Mouse (Mus musculus): ENCODE measurements around the gene Prtg.
A peak's percentile ranks its signal among the peaks of the same experiment; 100 is the strongest.

Prtg gene

DNA sequence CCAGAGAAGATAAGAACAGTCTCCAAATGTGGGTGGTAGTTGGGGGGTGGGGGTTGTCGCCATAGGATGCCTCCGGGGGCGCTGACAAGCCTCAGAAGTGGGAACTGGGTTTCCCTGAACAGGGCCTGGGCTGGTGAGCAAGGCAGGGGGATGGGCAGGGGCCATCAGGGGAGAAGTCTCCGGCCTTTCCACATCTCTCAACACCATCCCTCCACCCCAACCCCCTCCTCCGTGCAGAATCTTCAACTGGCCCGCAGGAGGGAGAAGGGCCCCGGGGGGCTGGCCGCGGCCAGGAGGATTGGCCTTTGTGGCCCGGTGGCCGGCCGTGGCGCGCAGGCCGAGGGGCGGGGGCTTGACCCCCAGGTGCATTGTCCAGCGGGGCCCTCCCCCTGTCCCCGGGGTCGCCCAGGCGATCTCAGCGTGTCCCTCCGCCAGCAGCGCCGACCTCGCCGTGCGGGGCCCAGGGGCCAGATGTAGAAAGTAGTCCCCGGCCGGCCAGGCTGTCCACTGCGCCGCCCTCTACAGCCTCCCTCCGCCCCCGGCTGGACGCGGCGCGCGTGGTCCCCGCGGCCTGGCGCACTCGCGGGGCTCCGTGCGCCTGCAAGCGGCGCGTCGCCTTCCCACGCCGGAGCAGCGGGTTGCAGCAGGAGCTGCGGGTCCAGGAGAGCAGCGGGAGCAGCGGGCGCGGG is at the start of gene Prtg:
Gene Prtg (plus strand): TSS at position 144 of the 689 bp plus-strand sequence.
- DNase-seq (ENCODE audit: extremely low spot score), result peak; percentile 98

DNA sequence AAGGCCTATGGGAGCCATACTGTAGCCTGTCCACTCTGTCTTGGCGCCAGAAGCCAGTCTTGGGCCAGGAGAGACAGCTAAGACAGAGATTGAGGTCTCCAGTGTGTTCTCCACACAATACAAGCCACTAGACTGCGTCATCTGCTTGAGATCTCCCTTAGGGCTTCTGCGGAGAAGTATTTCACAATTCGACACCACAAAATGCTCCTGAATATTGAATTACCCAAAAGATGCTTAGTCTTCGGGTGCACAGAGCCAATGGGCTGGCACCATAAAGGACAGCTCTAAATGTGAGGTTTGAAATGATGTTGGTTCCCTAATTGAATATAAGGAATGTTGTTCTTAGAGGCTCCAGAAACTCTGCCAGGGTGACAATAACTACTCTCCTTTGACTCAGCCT is 49.5 kb upstream of the Prtg start:
- DNase-seq (ENCODE audit: extremely low spot score), result no peak

DNA sequence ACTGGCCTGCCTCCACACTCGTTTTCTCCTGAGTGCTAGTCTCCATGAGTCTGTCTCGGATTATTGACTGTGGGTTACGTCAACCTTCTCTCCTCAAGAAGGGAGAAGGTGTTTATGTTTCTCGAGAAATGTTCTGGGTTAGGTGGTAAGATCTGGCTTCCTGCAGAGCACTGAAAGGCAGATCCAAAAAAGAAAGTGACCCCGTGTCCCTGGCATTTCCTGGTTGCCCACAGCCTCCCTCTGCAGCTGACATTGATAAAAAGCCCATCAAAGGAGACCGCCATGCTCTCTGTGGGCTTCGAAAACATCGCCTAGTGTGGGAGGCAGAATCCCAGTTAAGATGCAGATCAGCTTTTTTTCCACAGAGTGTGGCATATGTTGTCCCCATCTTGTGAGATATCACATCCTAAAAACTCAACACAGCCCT is 48.0 kb upstream of the Prtg start:
- DNase-seq (ENCODE audit: extremely low spot score), result peak; percentile 63

DNA sequence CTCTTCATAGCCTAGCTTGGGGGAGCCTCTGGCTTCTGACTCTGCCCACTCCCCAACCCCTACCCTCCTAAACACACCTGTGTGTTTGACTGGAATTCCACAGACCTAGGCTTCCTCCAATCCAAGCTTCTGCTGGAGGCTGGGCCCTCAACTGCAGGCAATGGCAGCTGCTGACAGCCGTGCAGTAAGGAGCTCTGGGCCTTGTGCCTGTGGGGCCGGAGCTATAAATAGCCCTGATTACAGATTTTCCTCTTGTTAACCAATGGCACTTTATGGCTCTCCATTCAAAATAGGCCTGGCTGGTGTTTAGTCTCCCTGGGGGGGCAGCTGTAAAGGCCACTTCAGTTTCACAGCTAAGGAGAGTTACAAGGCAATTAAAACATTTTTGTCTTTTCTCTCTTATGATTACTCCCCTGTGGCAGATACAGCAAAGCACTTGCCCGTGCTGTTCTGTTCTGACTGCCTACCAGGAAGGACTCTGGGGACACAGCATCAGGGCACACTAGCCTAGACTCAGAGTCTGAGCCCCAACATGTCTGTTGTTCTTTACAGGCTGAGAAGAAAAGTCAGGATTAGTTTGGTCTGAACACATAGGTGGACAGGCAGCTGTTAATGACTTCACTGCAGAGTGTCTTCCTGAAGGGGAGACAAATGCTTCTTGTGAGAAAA is 43.5 kb upstream of the Prtg start:
- no peak for DNase-seq (ENCODE audit: extremely low spot score)

DNA sequence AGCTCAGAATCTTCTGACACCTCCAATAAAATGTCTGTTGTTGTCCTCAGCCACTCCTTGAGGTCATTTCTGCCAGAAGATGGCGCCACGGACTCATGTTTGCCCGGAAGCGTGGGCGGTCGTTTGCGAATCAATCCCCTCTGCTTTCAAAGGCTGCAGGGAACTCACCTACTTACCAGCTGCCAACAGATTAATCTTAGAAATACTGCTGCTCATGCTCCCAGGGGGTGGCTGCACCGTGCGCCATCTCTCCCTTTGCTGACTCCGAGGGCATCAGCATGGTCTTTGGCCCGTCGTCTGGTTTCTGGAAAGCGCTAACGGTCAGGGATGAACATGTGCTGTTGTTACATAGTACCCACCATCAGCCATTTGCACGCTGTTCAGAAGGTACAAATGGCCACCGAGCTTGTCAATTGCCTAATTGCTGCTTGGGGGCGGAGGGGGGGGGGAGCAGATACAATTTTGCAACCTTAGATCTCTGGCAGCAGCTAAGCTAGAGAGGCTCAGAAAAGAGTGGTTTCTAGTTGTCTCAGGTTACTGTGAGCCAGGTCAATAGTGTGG is 39.8 kb upstream of the Prtg start:
- DNase-seq (ENCODE audit: extremely low spot score), result peak; percentile 93

DNA sequence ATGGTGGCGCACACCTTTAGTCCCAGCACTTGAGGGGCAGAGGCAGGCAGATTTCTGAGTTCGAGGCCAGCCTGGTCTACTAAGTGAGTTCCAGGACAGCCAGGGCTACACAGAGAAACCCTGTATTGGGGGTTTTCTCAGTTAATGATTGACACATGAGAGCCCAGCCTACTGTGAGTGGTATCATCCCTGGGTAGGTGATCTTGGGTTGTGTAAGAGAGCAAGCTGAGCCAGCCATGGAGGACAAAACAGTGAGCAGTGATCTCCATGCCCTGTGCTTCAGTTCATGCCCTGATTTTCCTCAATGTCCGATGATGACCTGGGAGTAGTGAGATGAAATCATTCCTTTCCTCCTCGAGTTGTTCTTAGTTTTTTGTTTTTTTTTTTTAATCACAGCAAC is 31.7 kb upstream of the Prtg start:
- no peak for DNase-seq (ENCODE audit: extremely low spot score)

DNA sequence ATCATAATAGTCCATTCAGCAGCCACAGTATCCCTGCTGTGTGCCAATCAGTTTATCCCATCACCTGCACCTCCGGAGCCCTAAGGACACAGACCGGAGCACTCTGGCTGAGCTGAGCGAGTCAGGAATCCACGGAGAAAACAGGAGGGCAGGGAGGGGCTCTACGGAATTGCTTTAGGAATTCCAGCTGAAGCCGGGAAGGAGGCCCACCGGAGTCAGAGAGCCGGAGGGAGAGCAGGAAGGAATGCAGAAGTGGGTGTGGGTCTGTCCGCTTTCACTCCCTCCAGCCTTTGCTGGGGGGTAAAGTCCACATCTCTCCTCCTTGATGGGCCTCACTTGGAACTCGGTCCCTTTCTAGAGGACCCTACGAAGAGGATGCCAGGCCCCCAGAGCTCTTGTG is 27.7 kb upstream of the Prtg start:
- DNase-seq (ENCODE audit: extremely low spot score), result no peak

DNA sequence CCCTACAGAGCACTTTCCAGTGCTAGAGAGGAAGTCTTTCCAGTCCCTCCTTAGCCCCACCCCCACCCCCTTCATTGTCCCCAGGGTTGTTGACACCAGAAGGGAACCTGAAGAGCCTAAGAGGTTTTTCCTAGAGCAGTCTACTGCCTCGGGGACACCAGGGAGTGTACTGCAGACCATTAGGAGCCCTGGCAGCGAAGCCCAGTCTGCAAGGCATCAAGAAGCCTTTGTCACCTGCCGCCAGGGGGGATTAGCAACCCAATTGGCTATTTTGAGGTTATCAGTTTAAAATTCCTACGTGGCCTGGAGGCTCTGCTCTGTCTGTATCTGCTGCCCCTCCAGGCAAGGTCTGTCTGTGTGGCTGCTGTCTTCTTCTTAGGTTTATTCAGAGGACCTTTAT is 26.9 kb upstream of the Prtg start:
- DNase-seq (ENCODE audit: extremely low spot score), result peak; percentile 67

DNA sequence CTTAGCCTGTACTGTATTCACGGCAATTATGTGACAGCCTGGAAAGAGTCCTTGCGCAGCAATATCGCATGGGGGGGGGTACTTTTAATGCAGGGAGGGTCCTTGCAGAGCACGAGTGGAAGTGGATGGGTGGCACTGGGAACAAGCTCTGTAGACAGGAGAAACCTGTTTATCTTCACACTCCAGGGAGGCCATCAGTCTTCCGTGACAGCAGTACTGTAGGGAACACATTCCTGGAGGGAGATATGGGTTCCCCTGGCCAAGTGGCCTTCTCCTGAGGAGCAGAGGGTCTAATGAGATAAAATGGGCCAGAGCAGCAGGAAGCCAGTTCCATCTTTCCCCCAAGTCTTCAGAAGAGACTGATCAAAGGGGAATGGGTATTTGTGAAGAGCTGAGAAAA is 26.0 kb upstream of the Prtg start:
- DNase-seq (ENCODE audit: extremely low spot score), result peak; percentile 57

DNA sequence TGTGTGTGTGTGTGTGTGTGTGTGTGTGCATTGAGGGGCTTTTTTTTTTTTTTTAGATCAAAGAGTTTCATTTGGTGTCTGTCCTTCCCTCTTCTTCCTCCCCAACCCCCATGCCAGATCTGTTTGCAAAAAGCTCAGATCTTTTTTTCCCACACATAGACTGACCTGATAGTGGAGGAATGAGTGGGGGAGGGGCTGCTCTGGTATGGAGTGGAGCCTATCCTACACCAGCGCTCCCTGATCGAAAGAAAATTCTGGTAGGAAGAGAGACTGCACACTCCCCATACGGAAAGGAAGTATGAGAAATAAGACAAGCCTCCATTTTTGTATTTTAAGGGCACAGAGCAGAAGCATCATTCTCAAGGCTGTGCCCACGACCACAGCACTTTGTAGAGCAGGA is 25.2 kb upstream of the Prtg start:
- DNase-seq (ENCODE audit: extremely low spot score), result peak; percentile 47

DNA sequence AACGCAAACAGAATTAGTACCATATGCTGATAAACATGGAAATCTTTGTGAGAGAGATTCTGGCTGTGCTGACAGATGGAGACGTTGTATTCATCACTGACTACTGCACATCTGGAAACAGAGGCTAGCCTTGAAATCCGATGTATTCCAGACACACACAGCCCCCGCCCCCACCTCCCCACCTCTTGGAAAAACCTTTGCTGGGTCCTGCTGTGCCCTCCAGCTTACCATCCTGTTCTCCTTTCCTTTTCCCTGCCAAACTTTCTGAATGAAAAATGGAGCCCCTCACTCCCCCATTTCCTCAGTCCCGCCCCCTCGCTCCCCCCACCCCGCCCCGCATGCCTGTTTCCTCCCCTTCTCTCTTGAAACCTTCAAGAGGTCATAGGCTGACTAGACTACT is 24.6 kb upstream of the Prtg start:
- DNase-seq (ENCODE audit: extremely low spot score), result no peak

DNA sequence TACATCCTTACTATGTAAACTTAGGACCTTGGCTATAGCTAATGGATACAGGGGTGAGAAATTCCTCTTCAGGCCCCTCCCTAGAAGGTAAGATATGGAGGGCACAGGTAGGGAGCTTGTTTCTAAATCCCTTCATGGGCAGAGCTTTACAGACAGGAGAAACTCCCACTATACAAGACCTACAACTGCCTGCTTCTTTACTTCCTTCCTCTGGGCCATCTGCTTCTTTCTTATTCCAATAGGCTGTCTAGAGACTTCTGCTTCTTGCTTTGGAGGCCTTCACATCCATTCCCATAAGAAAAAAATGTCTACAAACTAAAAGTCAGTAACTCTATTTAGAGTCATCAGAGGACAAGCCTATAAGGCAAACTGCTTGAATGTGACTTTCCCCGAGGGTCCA is 18.9 kb upstream of the Prtg start:
- DNase-seq (ENCODE audit: extremely low spot score), result no peak

DNA sequence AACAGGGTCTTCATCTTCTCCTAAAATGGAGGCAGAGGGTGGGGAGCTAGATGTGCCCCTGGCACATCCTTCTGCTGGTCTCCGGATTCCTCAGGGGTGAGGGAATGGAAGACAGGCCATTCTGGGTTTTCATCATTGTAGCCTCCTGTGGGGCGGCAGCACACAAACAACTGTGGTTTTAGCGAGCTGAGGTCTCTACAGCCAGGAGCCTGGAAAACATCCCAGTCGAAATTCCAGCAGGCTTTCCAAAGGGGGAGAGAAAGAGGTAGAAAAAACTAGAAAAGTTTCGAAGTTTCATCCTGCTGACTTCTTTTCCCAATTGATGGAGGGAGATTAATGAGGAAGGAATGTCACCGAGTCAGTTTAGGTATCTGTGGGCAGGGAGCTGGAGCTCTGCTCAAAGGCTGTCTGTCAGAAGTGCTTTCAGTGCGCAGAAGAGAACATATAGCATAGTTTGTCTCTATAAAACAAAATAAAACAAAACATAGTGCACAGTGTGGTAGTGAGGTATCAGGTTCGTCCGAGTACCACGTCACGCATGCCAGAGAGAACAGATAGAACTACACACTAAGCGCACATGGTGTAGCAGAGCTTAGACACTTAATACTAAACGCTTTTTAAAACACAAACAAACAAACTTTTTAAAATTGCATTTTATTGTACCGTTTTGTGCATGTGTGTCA is 16.0 kb upstream of the Prtg start:
- no peak for DNase-seq (ENCODE audit: extremely low spot score)

DNA sequence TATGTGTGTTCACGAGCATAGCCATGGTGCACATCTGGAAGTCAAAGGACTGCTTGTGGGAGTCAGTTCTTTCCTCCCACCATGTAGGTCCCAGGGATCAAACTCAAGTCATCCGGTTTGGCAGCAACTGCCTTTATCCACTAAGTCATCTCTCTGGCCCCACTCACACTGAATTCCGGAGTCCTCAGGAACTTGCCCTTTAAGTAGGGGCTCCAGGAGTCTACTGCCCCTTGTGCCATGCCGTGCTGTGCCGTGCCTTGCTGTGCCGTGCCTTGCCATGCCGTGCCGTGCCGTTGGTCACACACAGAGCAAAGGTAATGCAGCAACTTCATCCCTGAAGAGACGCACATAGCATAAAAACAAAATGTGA is 15.5 kb upstream of the Prtg start:
- no peak for DNase-seq (ENCODE audit: extremely low spot score)

DNA sequence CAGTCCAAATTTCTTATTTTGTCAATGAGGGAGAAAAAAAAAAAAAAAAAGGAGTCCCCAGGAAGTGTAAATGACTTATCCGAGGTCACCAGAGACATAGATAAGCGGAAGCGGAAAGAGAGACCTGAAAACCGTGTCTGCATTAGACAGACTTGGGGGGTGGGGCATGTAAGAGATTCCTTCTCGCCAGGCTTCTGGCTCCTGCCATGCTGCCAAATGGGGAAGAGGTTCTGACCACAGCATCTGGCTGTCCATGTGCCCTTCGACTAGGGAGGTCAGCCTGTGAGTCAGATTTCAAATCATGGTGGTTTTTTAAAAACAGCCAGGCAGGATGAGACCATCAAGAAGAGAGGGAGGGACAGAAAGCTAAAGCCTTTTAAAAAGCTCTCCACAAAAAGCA is 15.0 kb upstream of the Prtg start:
- peak; percentile 80 for DNase-seq (ENCODE audit: extremely low spot score)

DNA sequence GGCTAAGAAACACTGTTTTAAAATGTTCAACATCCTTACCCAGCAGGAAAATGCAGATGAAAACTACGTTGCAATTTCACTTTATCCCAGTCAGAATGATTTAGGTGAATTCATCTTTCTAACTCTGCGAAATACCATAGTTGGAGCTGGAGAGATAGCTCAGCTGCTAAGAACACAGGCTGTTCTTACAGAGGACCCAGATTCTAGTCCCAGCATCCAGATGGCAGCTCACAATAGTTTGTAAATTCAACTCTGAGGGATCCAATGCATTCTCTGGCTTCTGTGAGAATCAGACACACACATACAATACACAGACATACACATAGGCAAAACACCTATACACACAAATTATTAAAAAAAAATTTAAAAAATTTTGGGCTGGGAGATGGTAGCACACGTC is 11.4 kb upstream of the Prtg start:
- no peak for DNase-seq (ENCODE audit: extremely low spot score)

DNA sequence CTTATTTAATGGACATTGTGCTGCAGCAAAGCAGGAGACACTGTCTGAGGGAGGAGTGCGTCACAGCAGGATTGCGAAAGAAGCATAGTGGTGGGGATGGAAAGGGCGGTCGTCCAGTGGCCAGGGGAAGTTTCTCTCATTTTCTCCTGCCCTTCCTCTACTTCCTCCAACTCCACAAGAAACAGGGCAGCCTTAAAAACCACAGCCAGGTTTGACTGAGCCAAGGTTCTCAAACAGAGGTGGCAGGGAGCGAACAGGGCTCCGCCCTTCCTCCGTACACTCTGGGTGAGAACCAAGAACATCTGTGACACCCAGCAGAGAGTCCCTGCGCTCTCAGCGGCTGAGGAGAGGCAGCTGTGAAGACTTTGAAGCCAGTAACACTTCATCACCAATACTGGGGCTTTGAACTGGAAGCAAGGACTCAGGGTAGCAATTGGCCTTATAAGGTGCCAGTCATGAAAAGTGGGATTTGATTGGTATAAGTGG is 9.5 kb upstream of the Prtg start:
- no peak for DNase-seq (ENCODE audit: extremely low spot score)

DNA sequence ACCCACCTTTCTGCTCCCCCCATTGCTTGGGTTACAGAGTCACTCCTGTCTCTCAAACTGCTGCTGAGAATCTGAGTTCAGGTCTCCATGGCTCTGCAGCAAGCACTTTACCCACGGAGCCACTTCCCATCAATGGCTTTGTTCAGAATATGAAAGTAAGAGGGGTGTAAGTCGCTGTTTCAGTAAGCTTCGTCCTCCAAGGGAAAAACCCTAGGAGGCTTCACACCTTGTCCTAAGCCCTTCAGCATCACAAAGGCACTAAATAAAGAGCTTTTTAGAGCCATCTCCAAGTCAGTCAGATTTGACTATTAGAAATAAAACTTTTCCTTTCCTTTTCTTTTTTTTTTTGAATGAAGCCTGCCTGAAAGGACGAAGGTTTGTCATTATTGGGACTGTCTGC is 3.4 kb upstream of the Prtg start:
- DNase-seq (ENCODE audit: extremely low spot score), result no peak

DNA sequence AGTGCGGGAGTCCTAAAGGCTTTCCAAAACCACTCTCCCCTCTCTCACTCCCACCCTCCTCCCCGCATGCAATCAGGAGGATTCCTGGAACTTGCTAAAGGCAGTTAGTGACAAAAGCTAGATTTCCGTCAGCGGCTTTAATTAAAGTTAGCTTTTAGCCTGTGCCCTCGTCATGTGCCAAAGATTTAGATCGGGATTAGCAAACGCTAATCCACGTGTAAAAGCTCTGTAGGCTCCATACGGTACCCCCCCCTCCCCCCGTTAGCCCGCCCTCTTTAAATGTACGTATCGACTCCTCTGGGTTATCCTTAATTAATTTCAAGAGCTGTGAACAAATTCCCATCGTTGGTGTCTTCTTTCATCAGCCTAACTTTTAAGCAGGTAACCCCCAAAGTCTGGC is 528 bp upstream of the Prtg start:
- no peak for DNase-seq (ENCODE audit: extremely low spot score)

DNA sequence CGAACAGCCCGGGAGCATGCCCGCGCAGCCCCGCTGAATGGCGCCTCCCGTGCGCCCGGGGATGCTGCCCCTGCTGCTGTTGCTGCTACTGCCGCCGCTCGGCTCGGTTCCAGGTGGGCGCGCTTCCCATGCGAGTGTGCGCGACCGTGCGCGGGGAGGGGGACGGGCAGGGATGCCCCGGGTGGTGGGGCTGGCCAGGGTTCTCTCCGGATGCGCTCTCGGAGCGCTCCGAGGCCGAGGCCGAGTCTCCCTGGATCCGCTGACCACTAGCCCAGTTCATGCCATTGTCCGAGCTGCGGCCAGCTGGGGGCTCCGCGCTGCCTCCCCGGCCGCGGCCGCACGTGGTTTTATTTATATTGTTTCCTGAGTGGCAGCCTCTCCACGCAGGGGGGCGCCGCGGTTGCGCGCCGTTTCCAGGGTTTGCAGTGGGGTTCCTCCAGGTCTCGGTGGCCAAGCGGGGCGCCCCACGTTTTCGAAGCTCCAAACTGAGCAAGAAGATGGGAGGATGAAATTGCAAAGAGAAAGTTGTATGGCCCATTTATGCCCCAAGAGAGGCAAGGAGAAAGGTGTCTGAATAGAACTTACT is 839 bp downstream of the Prtg start:
- DNase-seq (ENCODE audit: extremely low spot score), result peak; percentile 85

DNA sequence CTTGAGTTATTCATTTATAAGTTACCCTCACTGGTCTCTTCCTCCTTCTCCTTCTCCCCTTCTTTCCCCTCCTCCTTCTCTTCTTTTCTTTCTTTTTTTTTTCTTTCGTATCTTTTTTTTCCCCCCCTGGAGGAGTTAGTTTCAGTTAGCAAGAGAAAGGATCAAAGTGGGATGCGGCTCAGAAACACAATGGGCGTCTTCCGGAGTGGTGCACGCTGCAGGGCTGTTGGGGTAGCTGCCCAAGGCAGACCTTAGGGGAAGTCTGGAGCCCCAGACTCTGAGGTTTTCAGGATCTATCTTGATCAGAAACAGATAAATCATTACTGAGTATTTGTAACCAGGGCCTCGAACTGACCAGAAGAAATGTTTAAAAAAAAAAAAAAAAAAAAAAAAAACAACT is 1.5 kb downstream of the Prtg start:
- DNase-seq (ENCODE audit: extremely low spot score), result no peak

DNA sequence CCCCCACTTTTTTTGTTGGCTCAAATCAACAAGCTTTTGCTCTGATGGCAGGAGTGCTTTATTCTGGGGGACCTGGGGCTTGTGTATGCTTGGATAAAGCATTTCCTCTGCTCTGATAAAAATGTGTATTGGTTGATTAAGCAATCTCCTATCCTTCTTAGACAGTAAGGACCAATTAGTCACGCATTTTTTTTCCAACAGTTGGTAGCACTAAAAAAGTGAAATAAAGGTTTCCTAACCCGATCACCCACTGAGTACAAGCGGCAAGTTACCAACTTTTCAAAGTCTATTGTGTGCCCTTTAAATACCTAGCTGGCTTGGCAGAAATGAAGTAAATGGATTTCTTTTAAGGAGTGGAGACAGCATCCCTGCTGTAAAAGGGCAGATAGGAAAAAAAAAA is 1.9 kb downstream of the Prtg start:
- no peak for DNase-seq (ENCODE audit: extremely low spot score)
